Mouse (Mus musculus): ENCODE measurements at regions not wholly inside any gene's neighbourhood (a gene's known extent, or its start where the extent isn't known, plus 50 kb on each side); places are given as distances from the start of the nearest gene placed in this dataset.

DNA sequence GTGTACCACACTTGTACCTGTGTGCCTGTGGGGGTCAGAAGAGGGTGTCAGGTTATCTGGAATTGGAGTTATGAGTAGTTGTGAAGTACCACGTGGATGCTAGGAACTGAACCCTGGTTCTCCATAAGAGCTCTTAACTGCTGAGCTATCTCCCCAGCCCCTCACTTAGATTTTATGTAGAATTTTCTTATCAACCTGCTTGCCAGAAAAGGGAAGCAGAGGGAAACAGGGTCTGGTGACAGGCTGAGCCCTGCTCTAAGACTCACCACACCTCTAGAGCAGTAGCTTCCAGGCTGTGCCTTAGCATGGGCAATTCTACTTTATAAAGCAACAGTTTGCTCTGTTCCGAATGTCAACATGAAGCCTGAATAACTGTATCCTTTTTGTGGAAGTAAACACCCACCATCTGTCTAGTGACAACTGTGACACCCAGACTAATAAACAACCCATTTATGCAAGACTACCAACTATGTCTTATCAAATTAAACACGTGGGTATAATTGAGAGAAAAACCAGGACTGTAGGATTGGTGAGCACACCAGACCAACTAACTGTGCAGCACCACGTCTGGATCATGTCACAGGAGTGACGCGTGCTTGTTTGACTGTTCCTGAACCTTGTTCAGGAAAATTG is 70.8 kb downstream of the Cd24a start:
- Histone ChIP-seq H3K9me3 (ENCODE audit: control insufficient read depth, low read length) (no peaks in the 10 kb centered on the region), H3K4me3 (ENCODE audit: insufficient read depth in 1 of 2, low read depth in 2 of 2, low read length in 2 of 2) (no peak overlapping the region), H3K27me3 (ENCODE audit: control insufficient read depth, insufficient read depth, low read length) (no peaks in the 10 kb centered on the region), H3K36me3 (replicated peaks; ENCODE audit: control insufficient read depth, insufficient read depth, low read depth) (no peaks in the 10 kb centered on the region), H3K9ac (replicated peaks) (peak overlapping the region; percentile 34), H3K4me2 (ENCODE audit: low read depth) (no peak overlapping the region), H3K27ac (peak overlapping the region; percentile 75), H3K4me1 (replicated peaks; ENCODE audit: control insufficient read depth in 2 of 2, insufficient read depth in 2 of 2, low read length in 1 of 2) (peaks cover 35 to 45% of the 10 kb centered on the region in 2 experiments)
- TF ChIP-seq EP300 (IDR thresholded peaks at IDR 0.05; ENCODE audit: low read depth) (peak; percentile 20; the same call in 1 of the 2 replicates), CTCF (IDR thresholded peaks at IDR 0.05; ENCODE audit: low read depth) (no peak)
- 37% methylated on average over 6 of the region's 6 CpGs for WGBS (ENCODE audit: insufficient replicate concordance)
- ATAC-seq (ENCODE audit: insufficient read depth): peak; percentile 62
- DNase-seq (ENCODE audit: low read depth in 3 of 3, low spot score in 3 of 3): no peak

- WGBS (ENCODE audit: insufficient replicate concordance): 59% methylated on average over 1 of the region's 1 CpGs
- TF ChIP-seq EP300 (IDR thresholded peaks at IDR 0.05; ENCODE audit: low read depth) (no peak), CTCF (IDR thresholded peaks at IDR 0.05; ENCODE audit: low read depth) (no peak)
- Histone ChIP-seq H3K4me3 (ENCODE audit: insufficient read depth in 1 of 2, low read depth in 2 of 2, low read length in 2 of 2) (no peak overlapping the region), H3K4me1 (replicated peaks; ENCODE audit: control insufficient read depth in 2 of 2, insufficient read depth in 2 of 2, low read length in 1 of 2) (peaks cover 35 to 41% of the 10 kb centered on the region in 2 experiments), H3K27me3 (ENCODE audit: control insufficient read depth, insufficient read depth, low read length) (no peaks in the 10 kb centered on the region), H3K36me3 (replicated peaks; ENCODE audit: control insufficient read depth, insufficient read depth, low read depth) (no peaks in the 10 kb centered on the region), H3K27ac (no peak overlapping the region), H3K9ac (replicated peaks) (no peak overlapping the region), H3K9me3 (ENCODE audit: control insufficient read depth, low read length) (no peaks in the 10 kb centered on the region), H3K4me2 (ENCODE audit: low read depth) (no peak overlapping the region)
- DNase-seq (ENCODE audit: low read depth in 3 of 3, low spot score in 3 of 3): no peak
- no peak for ATAC-seq (ENCODE audit: insufficient read depth)
Measured at GRCm38 (mm10) chr10:43650449-43650848, 72.4 kb downstream of the Cd24a start.

- TF ChIP-seq CTCF (IDR thresholded peaks at IDR 0.05; ENCODE audit: low read depth) (no peak), EP300 (IDR thresholded peaks at IDR 0.05; ENCODE audit: low read depth) (no peak)
- no peak for DNase-seq (ENCODE audit: low read depth in 3 of 3, low spot score in 3 of 3)
Measured at GRCm38 (mm10) chr10:43651505-43651904, 73.4 kb downstream of the Cd24a start.

DNA sequence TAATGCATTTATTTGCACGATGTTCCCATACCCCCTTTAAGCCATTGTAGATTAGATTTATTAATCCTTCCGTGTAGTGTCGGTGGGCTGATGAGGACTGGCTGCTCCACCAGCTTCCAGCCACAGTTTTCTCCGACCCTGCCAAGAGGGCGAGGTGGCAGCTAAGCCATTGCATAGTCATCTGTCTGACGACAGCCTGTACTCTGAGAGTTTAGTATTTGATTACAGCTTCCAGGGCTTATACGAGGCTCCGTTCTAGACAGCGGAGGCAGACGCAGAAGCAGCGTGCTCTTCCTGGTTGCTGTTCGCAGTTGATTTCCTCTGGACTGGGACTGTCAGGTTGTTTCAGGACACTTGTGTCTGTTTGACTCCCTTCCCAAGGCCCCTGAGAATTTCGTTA is 73.8 kb downstream of the Cd24a start:
- H3K36me3 ChIP-seq (replicated peaks; ENCODE audit: control insufficient read depth, insufficient read depth, low read depth): no peaks in the 10 kb centered on the region
- DNase-seq (ENCODE audit: low read depth in 3 of 3, low spot score in 3 of 3): no peak

More at GRCm38 (mm10) chr10:43651505-43651904, 73.4 kb downstream of the Cd24a start:
- no peak overlapping the region for H3K27ac ChIP-seq
- H3K9me3 ChIP-seq (ENCODE audit: control insufficient read depth, low read length): no peaks in the 10 kb centered on the region
- 84% methylated on average over 5 of the region's 5 CpGs for WGBS (ENCODE audit: insufficient replicate concordance)
- H3K9ac ChIP-seq (replicated peaks): no peak overlapping the region
- no peaks in the 10 kb centered on the region for H3K27me3 ChIP-seq (ENCODE audit: control insufficient read depth, insufficient read depth, low read length)
- H3K4me2 ChIP-seq (ENCODE audit: low read depth): no peak overlapping the region
- H3K4me3 ChIP-seq (ENCODE audit: insufficient read depth in 1 of 2, low read depth in 2 of 2, low read length in 2 of 2): no peak overlapping the region
- peaks cover 31 to 33% of the 10 kb centered on the region in 2 experiments for H3K4me1 ChIP-seq (replicated peaks; ENCODE audit: control insufficient read depth in 2 of 2, insufficient read depth in 2 of 2, low read length in 1 of 2)
- no peak for ATAC-seq (ENCODE audit: insufficient read depth)
- H3K36me3 ChIP-seq (replicated peaks; ENCODE audit: control insufficient read depth, insufficient read depth, low read depth): no peaks in the 10 kb centered on the region

DNA sequence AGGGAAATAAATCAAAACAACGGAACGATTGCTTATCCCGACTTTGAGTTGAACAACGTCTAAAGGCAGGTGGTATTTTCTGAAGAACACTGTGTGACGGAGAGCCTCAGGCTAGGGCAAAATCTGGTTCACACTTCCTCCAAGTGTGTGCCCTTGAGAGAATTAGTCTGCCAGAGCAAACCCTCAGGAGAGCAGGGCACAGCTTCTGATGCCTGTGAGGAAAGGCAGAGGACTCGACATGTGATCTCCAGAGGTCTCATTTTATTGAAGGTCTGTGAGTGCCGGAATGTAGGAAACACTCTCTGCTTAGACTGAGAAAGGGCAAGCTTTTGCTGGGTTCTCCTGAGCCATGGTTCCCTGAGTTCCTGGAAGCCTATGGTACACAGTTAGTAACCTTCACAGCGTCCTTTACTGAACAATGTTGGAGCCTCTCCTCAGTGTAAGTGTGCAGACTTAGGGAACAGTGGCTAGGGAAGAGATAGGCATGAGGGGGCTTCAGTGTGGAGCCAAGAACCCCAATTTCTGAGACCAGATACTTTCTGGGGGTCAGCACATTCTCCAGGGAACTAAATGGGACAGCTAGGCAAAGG is 77.1 kb downstream of the Cd24a start:
- ATAC-seq (ENCODE audit: insufficient read depth) (no peak), DNase-seq (ENCODE audit: low read depth in 3 of 3, low spot score in 3 of 3) (no peak)
- H3K4me3 ChIP-seq (ENCODE audit: insufficient read depth in 1 of 2, low read depth in 2 of 2, low read length in 2 of 2): no peak overlapping the region
- H3K9ac ChIP-seq (replicated peaks): no peak overlapping the region
- no peak overlapping the region for H3K27ac ChIP-seq
- H3K4me2 ChIP-seq (ENCODE audit: low read depth): no peak overlapping the region
- no peak for TF ChIP-seq CTCF (IDR thresholded peaks at IDR 0.05; ENCODE audit: low read depth)
- no peak for TF ChIP-seq EP300 (IDR thresholded peaks at IDR 0.05; ENCODE audit: low read depth)
- no peaks in the 10 kb centered on the region for H3K9me3 ChIP-seq (ENCODE audit: control insufficient read depth, low read length)
- no peaks in the 10 kb centered on the region for H3K27me3 ChIP-seq (ENCODE audit: control insufficient read depth, insufficient read depth, low read length)
- no peaks in the 10 kb centered on the region for H3K36me3 ChIP-seq (replicated peaks; ENCODE audit: control insufficient read depth, insufficient read depth, low read depth)
- 71% methylated on average over 8 of the region's 8 CpGs for WGBS (ENCODE audit: insufficient replicate concordance)
- peaks cover 10 to 13% of the 10 kb centered on the region in 2 experiments for H3K4me1 ChIP-seq (replicated peaks; ENCODE audit: control insufficient read depth in 2 of 2, insufficient read depth in 2 of 2, low read length in 1 of 2)

More for the DNA sequence above, 73.8 kb downstream of the Cd24a start:
- WGBS (ENCODE audit: insufficient replicate concordance): 83% methylated on average over 13 of the region's 13 CpGs
- Histone ChIP-seq H3K9ac (replicated peaks) (no peak overlapping the region), H3K4me1 (replicated peaks; ENCODE audit: control insufficient read depth in 2 of 2, insufficient read depth in 2 of 2, low read length in 1 of 2) (peaks cover 27 to 29% of the 10 kb centered on the region in 2 experiments), H3K27me3 (ENCODE audit: control insufficient read depth, insufficient read depth, low read length) (no peaks in the 10 kb centered on the region), H3K9me3 (ENCODE audit: control insufficient read depth, low read length) (no peaks in the 10 kb centered on the region), H3K4me2 (ENCODE audit: low read depth) (no peak overlapping the region), H3K27ac (no peak overlapping the region), H3K4me3 (ENCODE audit: insufficient read depth in 1 of 2, low read depth in 2 of 2, low read length in 2 of 2) (no peak overlapping the region)
- no peak for TF ChIP-seq CTCF (IDR thresholded peaks at IDR 0.05; ENCODE audit: low read depth)
- TF ChIP-seq EP300 (IDR thresholded peaks at IDR 0.05; ENCODE audit: low read depth): no peak
- no peak for ATAC-seq (ENCODE audit: insufficient read depth)
